Mouse (Mus musculus): ENCODE results near the gene Ciita. TPM values are rescaled to one million over a fixed set of nuclear protein-coding genes. Genes with fewer than 3 reads are reported as not detected.
A peak's percentile ranks its signal among the peaks of the same experiment; 100 is the strongest.

Gene Ciita
- polyA plus RNA-seq, 1 experiment: 3.0 TPM

DNA sequence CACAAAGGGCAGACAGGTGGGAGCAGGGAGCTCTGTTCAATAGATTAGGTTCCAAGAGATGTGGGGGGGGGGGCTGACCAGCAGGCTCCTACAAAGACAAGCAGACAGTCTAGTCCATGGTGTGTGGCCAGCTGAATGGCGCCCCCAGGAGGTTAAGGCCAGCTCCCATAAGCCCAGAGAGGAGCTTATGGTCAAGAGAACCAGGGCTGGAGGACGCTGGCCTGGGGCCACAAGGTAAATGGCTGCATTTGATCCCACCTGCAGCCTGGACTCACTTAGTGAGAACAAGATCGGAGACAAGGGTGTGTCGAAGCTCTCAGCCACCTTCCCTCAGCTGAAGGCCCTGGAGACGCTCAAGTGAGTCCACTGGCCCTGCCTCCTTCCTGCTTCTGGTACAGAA, 38.2 kb downstream of the Ciita start:
- DNase-seq (ENCODE audit: low spot score): no peak

- DNase-seq (ENCODE audit: low spot score): no peak
Measured at GRCm38 (mm10) chr16:10520908-10521614, 41.2 kb downstream of the Ciita start.

GRCm38 (mm10) chr16:10522811-10523210, 43.0 kb downstream of the Ciita start:
- DNase-seq (ENCODE audit: low spot score): no peak

- no peak for DNase-seq (ENCODE audit: low spot score)
Measured at GRCm38 (mm10) chr16:10523650-10524049, 43.8 kb downstream of the Ciita start.

GRCm38 (mm10) chr16:10524866-10525609, 45.2 kb downstream of the Ciita start:
- no peak for DNase-seq (ENCODE audit: low spot score)

DNA sequence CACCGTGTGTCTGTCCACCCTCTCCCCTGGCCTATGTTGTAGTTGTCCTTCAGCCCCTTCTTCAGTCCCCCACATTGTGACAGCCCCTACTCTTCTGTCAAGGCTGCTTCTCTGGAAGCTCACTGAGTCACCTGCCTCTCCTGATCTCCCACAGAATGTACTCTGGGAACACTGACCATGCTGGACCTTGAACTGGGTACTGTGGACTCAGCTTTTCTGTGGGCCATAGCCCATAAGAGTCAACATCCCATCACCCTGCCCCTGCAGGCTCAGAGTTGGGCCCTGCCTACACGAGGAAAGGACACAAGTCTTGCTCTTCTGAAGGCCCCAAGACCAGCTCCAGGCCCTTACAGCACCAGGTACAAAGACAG, 45.7 kb downstream of the Ciita start:
- no peak for DNase-seq (ENCODE audit: low spot score)

DNA sequence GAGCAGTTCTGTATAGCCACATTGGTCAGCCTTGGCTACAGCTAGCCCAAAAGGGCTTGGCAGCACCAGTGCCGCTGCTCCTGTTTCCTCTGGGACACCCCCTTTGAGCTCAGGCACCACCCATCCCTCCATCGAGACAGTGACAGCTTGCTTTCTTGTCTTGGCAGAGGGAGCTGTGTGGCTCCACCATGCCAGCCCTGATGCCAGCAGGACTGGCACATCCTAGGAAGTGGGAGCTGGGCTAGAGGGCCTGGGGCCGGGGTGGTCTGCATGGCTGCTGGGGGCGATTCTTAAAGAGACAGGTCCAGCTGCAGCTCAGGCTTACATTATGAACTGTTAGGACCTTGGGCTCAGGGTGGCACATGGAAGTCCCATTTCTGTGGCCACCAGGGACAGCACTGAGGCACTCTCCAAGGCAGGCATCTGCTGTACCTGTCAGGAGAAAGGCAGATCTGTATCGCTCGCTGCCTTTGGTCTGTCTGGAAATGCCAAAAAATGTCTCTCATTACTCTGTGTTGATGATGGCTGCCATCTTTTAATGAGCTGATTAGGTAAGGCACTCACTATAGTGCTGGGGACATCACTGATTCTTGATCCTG, 47.3 kb downstream of the Ciita start:
- no peak for DNase-seq (ENCODE audit: low spot score)

DNA sequence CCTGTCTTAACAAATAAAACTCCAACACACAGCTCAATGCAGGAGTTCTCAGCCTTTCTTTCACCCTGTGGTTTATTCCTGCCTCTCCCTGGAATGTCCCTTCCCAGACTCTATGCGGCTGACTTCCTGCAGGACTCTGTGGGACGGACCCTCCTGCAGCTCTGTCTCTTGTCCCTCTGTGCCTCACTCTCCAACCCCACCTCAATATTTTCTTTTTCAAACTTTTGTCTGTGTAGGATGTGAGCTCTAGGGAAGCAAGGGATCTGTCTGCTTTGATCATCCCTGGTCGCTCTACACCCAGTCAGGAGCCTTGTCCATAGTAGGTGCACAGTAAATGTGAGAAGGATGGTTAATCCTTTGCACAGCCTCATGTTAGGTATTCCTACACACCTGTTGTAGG, 48.5 kb downstream of the Ciita start:
- no peak for DNase-seq (ENCODE audit: low spot score)

- DNase-seq (ENCODE audit: low spot score): no peak
Measured at GRCm38 (mm10) chr16:10530179-10530578, 50.3 kb downstream of the Ciita start.

- no peak for DNase-seq (ENCODE audit: low spot score)
Measured at GRCm38 (mm10) chr16:10533781-10534180, 53.9 kb downstream of the Ciita start.

GRCm38 (mm10) chr16:10534567-10534966, 54.7 kb downstream of the Ciita start:
- no peak for DNase-seq (ENCODE audit: low spot score)

- DNase-seq (ENCODE audit: low spot score): no peak
Measured at GRCm38 (mm10) chr16:10536323-10536722, 56.5 kb downstream of the Ciita start.

DNA sequence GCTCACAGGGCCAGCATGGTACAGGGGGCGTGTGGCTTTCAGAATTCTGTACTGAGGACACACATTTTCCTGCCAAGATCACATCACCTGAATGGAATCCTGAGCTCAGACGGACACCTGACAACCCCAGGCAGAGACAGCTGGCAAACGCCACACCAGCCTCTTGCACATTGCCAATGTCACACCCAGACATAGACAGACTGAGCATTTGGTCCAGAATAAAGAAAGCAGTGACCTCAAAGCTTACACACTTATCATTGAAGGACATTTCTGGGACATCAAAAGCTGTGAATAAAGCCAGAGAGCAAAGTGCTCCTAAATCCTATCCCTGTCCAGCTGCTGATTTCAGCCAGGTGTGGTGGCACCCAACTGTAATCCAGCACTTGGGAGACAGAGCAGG, 57.1 kb downstream of the Ciita start:
- DNase-seq (ENCODE audit: low spot score): no peak

DNA sequence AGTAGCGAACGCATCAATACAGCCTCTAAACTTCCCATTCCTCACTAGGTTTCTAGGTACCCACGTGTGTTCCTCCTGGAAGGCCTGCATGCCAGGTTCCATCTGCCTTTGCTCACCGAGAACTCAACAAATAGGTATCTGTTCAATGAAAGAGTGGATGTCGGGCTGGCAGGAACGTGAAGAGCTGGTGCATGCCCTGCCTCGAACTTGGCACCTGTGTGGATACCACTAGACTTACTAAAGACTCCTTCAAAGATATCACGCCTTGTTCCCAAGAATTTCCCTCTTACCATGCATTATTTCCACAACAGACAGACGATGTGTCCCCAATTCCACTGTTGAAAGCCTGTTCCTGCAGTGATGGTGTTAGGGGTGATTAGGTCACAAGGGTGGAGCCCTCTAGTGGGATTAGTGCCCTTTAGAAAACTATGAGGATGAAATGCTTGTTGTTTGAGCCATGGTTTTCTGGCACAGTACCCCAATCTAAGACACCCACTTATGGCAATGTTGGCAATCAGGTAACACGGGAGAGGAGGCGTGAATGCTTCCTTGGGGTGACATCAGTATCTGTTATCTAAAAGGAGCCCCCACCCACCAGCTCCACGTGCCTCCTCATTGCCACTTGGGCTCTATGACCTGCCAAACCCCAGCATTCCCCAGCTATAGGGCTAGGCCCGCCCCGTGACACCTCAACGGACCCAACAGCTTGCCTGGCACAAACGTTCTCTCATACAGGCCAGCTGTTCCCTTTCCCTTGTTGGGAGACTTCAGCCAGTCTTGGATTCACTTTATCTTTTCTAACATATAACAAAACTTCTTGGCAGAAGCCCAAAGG, 61.1 kb downstream of the Ciita start:
- DNase-seq (ENCODE audit: low spot score): no peak

GRCm38 (mm10) chr16:10541598-10541930, 61.7 kb downstream of the Ciita start:
- no peak for DNase-seq (ENCODE audit: low spot score)

- DNase-seq (ENCODE audit: low spot score): no peak
Measured at GRCm38 (mm10) chr16:10542266-10542665, 62.4 kb downstream of the Ciita start.

GRCm38 (mm10) chr16:10542698-10543365, 63.0 kb downstream of the Ciita start, which contains the start of gene Dexi:
Dexi (minus strand) TSS chr16:10543054.
- peak; percentile 87 for DNase-seq (ENCODE audit: low spot score)

DNA sequence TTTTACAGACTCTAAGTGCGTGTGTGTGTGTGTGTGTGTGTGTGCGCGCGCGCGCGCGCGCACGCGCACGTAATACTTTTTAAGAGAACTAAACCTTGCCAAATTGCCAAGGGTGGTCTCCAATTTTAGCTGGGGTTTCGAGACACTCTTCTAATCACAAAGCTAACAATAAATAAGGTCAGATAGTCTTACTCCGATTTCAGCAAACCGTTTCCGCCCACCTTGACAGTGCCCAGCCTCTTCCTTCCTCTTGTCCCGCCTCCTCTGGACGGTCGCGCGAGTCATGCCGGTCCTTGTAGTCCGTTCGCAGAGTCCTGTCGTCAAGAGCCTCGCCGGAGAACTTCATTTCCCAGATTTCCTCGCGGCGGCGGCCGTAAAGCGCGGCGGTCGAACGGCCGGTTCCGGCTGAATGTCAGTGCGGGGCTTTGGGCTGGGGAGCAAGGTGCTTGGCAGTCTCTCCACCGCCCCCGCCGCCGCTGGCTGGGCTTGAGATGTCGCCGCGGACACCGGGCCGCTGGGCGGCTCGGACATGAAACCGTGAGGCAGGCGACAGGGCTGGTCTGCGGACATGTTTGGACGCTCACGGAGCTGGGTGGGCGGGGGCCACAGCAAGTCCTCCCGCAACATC, 65.2 kb downstream of the Ciita start, which contains the start of gene Clec16a:
Gene Clec16a, plus strand, starts transcription at position 345 of the 628 bp plus-strand sequence.
- peak; percentile 88 for DNase-seq (ENCODE audit: low spot score)

GRCm38 (mm10) chr16:10546865-10547264, 67.0 kb downstream of the Ciita start:
- DNase-seq (ENCODE audit: low spot score): no peak

DNA sequence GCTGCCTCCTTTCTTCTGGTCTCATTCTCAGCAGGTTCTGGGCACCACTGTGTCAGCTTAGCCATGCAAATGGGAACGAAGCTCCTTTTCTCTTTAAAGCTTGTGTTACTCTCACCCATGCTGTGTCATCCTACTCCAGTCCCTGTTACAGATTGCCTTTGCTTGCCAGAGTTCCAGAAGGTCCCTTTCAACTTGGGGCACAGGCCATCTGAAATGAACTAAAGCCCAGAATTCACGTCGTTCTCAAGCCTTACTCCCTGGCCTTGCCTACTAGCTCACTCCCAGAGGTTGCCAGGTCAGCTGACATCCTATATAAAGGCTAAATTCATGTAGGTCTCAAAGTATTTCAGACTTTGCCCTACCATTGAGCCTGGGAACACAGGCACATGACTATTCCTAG, 69.1 kb downstream of the Ciita start:
- no peak for DNase-seq (ENCODE audit: low spot score)

GRCm38 (mm10) chr16:10549600-10549999, 69.7 kb downstream of the Ciita start:
- DNase-seq (ENCODE audit: low spot score): no peak
